Mouse (Mus musculus) liver, adult 2 months (tissue): Measurements from ENCODE around the gene Gm14403.

ENCODE experiments used
- CTCF ChIP-seq: fragments of 200-500 bp; IDR thresholded peaks from 2 replicates; pipeline ENCODE4 v1.5.1; 2011; ENCODE audit warnings: low read depth, low read length, control low read depth
- POLR2A ChIP-seq: fragments of 200-500 bp; IDR thresholded peaks from 2 replicates; pipeline ENCODE4 v1.6.1; 2011; ENCODE audit warnings: low read length, control low read depth; ENCODE audit not compliant: insufficient read depth; ENCODE audit errors: extremely low read depth

- TF ChIP-seq CTCF: no peak
- no peak for TF ChIP-seq POLR2A
These were observed 25.0 kb downstream of the Gm14403 start for GRCm38 (mm10) chr2:177523061-177523460.
